Mouse (Mus musculus) megakaryocyte-erythroid progenitor cell, adult 5-6 weeks (primary cell): Measurements from ENCODE around the gene Pcgf6. TPM values are rescaled to one million over a fixed set of nuclear protein-coding genes. Genes with fewer than 3 reads are reported as not detected.
"Not testable (repeated sequence)": the region's sequence is repeated elsewhere in the genome, so short reads cannot be mapped to it uniquely, and the experiment has no call there.

Source experiments
- ATAC-seq: replicated peaks from 2 replicates; pipeline ENCODE4 v1.8.0; 2016; ENCODE audit warnings: mild to moderate bottlenecking, inconsistent platforms; ENCODE audit not compliant: severe bottlenecking, poor library complexity, low FRiP score, low TSS enrichment
- total RNA-seq, 2 experiments: library from RNA; stranded (forward) in 1 of 2; stranded (reverse) in 1 of 2; fragments of 200-1000, 215-1000 nt in 1 of 2; fragments of >200 nt in 1 of 2; fragmentation: Nextera tagmentation in 1 of 2; gene quantifications; 2 replicates each; pipeline ENCODE4 v1.2.3; 2014 to 2017

The Pcgf6 gene
- total RNA-seq, 2 experiments from 2014 or later = 18.6 to 37.5 TPM

DNA sequence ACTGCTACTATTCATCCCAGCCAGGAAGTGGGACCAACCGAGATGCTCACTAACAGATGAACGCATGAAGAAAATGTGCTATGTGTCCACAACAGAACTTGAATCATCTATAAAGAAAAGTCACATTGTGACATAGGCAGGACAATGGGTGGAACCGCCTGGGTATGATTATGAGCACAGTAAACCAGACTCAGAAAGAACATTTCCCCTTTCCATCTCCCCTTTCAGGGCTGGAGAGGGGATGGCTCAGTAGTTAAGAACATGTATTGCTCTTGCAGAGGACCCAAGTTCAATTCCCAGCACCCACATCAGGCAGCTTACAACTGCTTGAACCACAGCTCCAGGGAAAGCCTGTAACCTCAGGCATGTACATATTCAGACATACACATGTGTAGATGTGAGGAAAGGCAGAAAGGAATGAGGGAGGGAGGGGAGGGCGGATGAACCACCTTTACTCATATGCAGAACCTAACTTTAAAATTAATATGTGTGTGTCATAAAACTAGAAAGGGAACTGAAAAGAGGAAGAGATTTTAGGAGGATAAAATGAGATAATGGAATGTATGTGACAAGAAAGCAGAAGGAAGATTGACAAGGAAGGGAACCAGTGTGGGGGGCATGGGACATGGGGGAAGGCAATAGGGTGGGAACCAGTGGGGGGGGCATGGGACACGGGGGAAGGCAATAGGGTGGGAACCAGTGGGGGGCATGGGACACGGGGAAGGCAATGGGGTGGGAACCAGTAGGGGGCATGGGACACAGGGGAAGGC lies 46.8 kb downstream of the Pcgf6 start:
- ATAC-seq = no peak

GRCm38 (mm10) chr19:47000357-47000756 lies 50.3 kb downstream of the Pcgf6 start:
- ATAC-seq = not testable (repeated sequence)

DNA sequence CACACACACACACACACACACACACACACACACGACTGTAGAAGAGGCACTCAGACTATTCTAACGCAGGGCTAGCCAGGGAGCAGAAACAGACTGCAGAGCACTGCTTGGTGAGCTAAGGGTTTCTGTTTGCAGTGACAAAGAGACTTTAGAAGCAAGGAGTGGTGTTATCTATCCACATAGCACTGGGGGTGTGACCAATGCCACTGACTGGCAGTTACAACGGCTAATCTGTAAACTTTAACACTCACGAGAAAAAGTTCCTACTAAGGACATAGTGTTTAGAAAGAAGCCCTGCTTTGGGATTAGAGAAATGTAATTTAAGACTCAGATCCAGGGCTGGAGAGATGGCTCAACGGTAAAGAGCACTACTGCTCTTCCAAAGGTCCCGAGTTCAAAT lies 51.0 kb downstream of the Pcgf6 start:
- ATAC-seq = peak; percentile 94

DNA sequence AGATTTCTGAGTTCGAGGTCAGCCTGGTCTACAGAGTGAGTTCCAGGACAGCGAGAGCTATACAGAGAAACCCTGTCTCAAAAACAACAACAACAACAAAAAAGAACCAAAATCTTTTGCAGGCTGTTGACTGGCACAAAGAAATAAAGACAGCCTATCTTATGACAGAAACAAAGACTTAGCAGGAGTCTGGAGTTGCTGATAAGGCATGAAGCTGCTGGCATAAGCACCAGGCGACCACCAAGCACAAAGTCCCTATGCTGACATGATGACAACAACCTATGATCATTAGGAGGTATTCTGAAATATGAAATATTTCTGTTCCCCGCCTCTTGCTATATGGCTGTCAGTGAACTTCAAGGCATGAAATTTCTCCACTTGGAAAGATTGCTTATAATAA lies 51.8 kb downstream of the Pcgf6 start:
- ATAC-seq = peak; percentile 59; the same call in 1 of the 2 replicates

DNA sequence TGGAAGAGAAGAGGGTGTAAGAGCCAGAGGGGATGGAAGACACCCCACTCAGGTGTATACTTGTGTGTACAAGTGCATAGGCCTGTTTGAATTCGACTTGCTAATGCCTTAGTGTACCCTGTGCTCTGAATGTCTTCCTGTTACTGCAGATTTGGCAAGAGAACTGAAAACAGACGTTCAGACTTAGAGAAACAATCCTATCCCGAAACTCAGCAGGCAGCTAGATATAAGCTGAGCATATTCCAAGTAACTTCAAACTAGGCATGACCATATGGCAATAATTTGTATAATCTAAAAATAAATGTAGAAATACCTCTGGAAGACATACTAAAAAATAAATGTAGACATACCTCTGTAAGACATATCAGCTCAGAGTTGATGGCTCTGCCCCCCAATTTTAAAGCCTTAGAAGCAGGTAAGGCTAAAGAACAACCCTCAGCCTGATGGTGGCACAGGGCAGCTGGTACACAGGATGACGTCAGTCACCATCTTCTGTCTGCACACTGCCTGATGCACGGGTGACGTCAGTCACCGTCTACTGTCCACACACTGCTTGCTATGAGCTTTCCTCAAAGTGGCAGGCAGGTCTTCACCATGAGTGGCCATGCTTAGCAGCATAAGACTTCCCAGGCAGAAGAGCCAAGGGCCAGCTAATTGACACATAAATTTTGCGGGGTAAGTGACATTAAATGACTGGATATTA lies 52.4 kb downstream of the Pcgf6 start:
- ATAC-seq = peak; percentile 45; the same call in 1 of the 2 replicates

- ATAC-seq = no peak
Observed at GRCm38 (mm10) chr19:46996095-46996494, 54.6 kb downstream of the Pcgf6 start.

DNA sequence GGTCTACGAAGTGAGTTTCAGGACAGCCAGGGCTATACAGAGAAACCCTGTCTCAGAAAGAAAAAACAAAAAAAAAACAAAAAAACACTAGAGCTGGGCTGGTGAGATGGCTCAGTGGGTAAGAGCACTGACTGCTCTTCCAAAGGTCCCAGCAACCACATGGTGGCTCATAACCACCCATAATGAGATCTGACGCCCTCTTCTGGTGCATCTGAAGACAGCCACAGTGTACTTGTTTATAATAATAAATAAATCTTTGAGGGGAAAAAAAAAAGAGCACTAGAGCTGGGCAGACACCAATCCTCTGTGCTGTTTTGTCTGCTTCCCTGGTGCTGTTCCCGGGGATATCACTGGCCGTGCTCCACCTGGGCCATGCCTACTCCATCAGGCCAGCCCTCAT lies 58.4 kb downstream of the Pcgf6 start:
- not testable (repeated sequence) for ATAC-seq

- ATAC-seq = peak; percentile 15; the same call in 1 of the 2 replicates
Observed at GRCm38 (mm10) chr19:46991145-46991544, 59.6 kb downstream of the Pcgf6 start.

GRCm38 (mm10) chr19:46990625-46991024 lies 60.1 kb downstream of the Pcgf6 start:
- not testable (repeated sequence) for ATAC-seq

DNA sequence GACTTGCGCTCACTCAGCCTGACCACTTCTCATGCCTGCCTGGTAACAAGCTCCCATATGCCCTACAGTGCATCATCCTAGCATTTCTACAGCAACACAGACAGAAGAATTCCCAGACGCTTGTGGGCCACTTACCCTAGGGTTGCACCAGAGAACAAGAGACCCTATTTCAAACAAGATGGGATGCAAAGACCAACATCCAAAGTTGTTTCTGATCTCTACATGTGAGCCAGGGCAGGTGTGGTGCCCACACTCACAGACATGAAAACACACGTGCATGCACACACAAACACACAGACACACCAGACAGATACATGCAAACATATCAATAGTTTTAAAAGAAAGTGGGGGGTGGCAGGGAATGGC lies 60.6 kb downstream of the Pcgf6 start:
- no peak for ATAC-seq

DNA sequence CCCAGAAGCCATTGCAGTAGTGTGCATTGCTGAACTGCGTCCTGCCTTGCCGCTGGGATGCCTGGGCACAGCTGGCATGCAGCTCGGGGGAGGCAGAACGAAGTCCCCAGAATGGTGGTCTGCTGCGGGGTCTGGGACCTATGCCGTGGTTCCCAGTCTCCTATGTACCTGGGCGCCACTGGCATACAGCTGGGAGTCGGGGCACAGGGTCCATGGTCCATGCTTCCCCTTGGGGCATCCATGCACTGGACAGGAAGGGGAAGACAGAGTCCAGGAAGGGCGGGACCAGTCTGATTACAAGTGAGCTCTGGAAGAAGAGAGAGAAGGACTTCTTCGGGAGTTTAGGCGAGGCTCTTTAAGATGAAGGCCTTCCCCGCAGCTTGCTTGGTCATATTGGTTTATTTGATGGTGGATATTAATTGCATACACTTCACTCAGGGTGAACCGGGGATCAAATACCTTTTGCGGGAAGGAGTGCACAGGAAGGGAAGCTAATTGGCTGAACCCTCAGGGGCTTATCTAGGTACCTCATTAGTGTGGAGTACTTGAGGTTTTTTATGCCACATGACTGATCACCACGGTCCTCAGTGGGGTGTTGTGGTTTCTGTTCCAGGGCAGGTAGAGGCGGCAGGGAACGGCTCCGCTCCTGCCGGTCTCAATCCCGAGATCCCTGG lies 61.1 kb downstream of the Pcgf6 start:
- no peak for ATAC-seq

GRCm38 (mm10) chr19:46988231-46989087 lies 62.2 kb downstream of the Pcgf6 start:
- peak; percentile 86 for ATAC-seq

DNA sequence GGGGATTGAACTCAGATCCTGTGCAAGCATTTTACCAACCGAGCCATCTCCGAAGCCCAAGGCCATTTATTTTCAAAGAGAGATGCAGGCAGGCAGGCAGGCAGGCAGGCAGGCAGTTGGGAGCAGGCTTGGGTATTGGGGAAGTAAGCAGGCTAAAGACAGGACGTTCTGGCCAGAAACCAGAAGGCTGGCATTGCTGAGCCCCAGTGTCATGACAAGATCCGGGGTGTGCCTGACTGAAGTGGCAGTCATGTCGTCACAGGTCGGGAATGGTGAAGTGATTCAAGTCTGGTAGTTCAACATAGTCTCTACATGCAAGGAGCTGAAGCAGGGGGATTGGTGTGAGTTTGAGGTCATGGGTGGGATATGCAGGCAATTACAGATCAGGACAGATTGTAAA lies 63.1 kb downstream of the Pcgf6 start:
- ATAC-seq = no peak

GRCm38 (mm10) chr19:46984726-46985622 lies 65.7 kb downstream of the Pcgf6 start:
- ATAC-seq = no peak

GRCm38 (mm10) chr19:46983966-46984380 lies 66.7 kb downstream of the Pcgf6 start:
- ATAC-seq = peak; percentile 70
